Mouse (Mus musculus) layer of hippocampus, postnatal 14 days (tissue): Measurements from ENCODE around the gene Vmn2r84. TPM values are rescaled to one million over a fixed set of nuclear protein-coding genes. Genes with fewer than 3 reads are reported as not detected.
"Not testable (repeated sequence)": the region's sequence is repeated elsewhere in the genome, so short reads cannot be mapped to it uniquely, and the experiment has no call there.

Source experiments
- DNase-seq, 2 experiments: peaks; one replicate each; pipeline ENCODE4 v3.0.0; 2021 to 2022; ENCODE audit warnings: low spot score in 2 of 2, mixed read lengths in 1 of 2
- long read RNA-seq, 2 experiments: library from polyadenylated mRNA; stranded (forward); transcript quantifications; one replicate each; pipeline ENCODE4 v2.0.0; 2021
- total RNA-seq, 2 experiments: library from RNA; stranded (reverse); gene quantifications; 2 replicates each; pipeline ENCODE4 v1.2.3; 2021

The Vmn2r84 gene
- total RNA-seq: under 1 TPM; 0.09 to 0.10 TPM
- long read RNA-seq, experiment 1: 0 reads
- long read RNA-seq, experiment 2: 0 reads

- no peak for DNase-seq
Observed at GRCm38 (mm10) chr10:130394232-130394631, at the start of gene Vmn2r84. TSS of gene Vmn2r84 (minus strand) at chr10:130394332.

DNA sequence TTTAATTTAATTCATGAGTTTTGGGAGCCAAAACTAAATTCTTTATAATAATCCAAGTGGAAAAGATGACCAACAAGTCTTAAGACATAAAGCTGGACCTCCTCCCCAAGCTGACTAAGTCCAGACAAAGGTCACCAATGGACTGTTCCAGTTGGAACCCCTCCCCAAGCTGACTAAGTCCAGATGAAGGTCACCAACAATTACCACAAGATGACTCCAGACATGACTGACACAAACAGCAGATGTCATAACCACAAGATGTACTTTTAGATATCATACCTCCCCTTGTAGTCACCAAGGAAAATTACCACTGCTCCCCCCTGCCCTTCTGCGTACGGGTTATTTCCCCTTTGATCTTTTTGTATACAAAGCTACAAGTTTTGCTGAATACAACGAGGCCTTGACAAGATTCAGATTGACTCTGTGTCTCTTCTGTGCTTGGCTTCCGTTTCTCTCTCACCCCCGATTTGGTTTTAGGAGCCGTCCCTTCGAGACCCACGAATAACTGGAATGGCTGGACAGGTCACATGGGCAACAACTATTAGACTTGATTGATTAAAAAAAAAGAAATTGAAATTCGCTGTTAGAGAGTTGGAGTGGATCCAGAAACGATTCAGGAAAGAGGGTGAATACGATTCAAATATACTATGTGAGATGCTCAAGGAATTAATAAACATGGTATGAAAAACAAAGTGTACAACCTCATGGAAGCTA is 40.2 kb upstream of the Vmn2r84 start:
- not testable (repeated sequence) for DNase-seq

- DNase-seq: not testable (repeated sequence)
Observed at GRCm38 (mm10) chr10:130429603-130430002, 35.5 kb upstream of the Vmn2r84 start, which contains the start of gene Vmn2r85. TSS of gene Vmn2r85 (minus strand) at chr10:130429703.

- DNase-seq: not testable (repeated sequence)
Observed at GRCm38 (mm10) chr10:130422368-130422767, 28.2 kb upstream of the Vmn2r84 start.

- no peak for DNase-seq
Observed at GRCm38 (mm10) chr10:130420401-130420800, 26.3 kb upstream of the Vmn2r84 start.

- not testable (repeated sequence) for DNase-seq
Observed at GRCm38 (mm10) chr10:130419954-130420353, 25.8 kb upstream of the Vmn2r84 start.

DNA sequence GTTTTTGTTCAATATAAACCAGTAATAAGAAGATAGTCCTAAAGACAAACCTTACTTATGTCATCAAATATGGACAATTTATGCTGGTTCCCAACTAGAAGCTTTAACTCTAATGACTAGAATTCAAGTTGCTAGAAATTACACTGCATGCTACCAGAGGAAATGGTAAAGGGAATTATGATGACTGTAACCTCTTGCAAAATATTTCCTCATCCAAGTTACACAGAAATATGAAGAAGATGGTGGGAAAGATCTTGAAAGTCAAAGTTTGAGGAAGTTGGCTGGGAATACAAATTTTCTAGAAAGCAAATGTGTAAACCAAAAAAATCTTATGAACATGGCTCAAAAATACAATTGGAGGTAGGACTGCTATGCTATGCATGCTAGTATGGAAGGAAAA is 22.2 kb upstream of the Vmn2r84 start:
- not testable (repeated sequence) for DNase-seq

- not testable (repeated sequence) for DNase-seq
Observed at GRCm38 (mm10) chr10:130412167-130412698, 18.1 kb upstream of the Vmn2r84 start.

DNA sequence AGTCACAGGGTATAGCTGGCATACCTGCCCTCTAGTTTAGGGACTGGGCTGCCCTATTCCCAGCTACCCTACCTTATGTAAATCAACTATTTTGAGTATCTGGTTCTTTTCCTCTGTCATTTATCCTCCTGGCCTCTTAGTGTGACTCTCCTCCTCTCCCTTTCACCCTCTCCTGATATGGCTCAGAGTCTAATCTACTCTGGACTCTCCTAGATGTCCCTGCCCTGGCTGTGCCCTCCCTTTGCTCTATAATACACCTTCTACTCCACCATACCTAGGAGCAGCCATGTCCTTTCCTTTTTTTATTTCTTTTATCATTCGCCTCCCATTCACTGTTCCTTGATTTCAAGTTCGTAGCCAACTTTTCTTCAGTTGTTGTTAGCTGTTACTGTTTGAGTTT is 19.0 kb downstream of the Vmn2r84 start:
- DNase-seq: no peak

GRCm38 (mm10) chr10:130372491-130373173 is 21.5 kb downstream of the Vmn2r84 start:
- DNase-seq: no peak

DNA sequence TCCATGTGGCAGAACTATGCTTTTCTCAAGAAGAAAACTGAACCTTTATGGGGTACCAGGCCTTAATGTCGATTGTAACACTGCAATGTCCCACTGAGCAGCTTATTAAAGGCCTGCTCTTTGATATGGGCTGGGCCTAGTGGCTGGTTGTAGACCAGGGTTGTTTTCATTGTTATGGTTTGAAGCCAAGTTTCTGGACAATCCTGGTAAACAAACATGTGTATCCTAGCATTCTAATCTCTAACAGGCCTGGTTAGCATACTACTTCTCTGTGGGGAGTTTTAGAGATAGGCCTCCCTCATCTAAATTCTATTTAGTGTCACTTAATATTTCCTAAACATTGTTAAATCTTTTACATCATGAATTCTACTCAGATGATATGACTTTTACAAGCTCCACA is 22.5 kb downstream of the Vmn2r84 start:
- DNase-seq: no peak

DNA sequence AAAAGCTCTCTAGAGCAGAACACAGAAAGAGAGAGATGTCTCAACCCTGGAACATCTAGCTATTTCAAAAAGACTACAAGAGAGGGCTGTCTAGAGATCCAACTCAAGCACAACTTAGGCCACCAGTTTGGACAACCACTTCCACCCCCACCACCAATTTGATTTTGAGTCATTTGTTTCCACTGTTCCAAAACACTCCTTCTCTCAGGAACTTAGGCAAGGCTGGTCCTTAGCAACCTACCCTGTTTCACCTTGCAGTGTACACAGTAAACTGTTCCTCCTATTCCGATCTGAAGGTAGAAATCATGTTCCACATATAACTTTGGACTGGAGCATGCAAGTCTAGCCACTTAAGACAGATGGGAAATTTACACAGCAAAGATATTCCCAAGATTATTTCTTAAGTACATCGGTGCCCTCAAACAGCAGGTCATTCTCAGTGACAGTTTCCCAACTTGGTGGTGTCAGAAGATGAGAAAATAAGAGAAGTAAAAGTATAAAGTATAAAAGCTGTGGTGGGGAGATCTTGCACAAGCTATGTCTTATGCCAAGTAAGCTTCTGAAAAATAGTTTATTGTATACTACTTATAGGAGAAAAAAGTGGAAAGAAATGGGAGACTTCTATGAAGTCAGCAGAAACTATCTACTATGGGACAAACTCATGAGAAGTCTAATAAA is 24.0 kb downstream of the Vmn2r84 start:
- no peak for DNase-seq

DNA sequence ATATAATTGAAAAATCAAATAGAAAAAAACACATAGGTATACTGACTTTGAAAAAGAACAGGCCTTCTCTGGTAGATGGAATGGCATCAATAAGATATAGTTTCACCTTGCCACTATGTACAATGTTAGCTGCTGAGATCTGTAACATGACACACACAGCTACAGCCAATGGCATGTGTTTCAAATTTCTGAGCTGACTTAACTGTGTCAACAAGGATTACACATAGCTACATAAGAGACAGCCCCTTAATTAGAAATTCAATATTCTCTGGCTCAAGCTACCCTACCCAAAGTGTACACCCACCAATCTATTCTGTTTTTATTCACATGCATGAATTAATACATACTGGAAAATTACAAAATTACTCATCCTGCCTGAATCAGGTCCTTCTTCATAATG is 25.7 kb downstream of the Vmn2r84 start:
- DNase-seq: no peak

DNA sequence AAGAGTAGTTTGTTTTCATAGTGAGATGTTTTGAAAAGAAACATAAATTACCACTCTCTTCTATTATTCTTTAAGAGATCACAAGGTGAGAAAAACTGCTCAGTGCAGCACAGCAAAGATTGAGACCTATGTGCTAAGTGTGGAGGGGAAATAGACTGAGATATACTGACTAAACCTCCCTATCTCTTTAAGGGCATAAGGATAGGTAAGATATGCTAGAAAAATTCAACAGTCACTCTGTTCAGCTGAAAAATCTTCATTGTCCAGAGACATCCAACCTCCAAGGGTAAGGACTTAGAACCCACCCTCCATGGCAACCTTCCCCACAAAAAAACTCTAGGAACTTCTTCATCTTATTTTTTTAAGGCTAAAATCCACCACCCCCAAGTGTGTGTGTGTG is 29.4 kb downstream of the Vmn2r84 start:
- no peak for DNase-seq

DNA sequence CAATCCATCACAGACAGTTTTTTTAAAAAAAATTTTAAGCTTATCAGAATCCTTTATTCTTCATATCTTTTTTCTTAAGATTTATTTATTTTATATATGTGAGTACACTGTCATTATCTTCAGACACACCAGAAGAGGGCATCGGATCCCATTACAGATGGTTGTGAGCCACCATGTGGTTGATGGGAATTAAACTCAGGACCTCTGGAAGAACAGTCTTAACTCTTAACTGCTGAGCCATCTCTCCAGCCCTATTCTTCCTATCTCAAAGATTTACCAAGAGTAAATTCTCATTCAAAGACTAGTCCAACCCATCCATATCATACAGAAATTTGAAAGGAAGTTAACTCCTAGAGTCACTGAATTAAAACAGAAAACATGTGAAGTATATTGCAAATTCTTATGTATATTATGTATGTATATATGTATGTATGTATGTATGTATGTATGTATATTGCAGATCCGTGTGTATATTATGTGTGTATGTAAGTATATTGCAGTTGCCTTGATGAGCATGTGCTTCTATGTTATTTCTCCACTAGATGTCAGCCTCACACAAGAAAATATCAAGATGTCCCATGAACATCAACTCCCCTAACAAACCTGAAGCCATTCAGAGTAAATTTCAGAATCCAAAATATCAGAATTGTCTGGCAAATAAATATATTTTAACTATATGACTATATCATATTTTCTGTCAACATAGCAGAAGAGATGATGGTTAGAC is 30.5 kb downstream of the Vmn2r84 start:
- peak in 1 of 2 experiments; percentile 26 for DNase-seq

DNA sequence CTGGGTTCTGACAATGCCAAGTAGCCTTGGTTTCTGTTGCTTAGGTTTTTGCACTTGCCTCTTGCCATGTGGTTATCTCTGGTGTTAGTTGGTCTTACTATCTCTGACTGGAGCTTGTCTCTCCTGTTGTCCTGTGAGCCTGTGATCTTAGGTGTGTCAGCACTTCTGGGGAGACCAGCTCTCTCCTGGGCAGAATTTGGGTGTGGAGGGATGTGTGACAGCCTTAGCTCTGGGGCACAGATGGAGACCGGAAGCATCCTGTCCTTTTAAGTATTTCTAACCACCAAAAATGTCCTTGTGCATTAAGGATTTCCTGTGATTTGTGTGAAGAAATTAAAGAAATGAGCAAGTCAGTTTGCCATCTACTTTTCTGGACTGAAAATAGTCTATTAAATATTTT is 50.1 kb downstream of the Vmn2r84 start:
- DNase-seq: no peak

GRCm38 (mm10) chr10:130340050-130340449 is 54.1 kb downstream of the Vmn2r84 start:
- DNase-seq: not testable (repeated sequence)

GRCm38 (mm10) chr10:130337581-130337980 is 56.6 kb downstream of the Vmn2r84 start:
- no peak for DNase-seq

GRCm38 (mm10) chr10:130336385-130336784 is 57.7 kb downstream of the Vmn2r84 start:
- no peak for DNase-seq

DNA sequence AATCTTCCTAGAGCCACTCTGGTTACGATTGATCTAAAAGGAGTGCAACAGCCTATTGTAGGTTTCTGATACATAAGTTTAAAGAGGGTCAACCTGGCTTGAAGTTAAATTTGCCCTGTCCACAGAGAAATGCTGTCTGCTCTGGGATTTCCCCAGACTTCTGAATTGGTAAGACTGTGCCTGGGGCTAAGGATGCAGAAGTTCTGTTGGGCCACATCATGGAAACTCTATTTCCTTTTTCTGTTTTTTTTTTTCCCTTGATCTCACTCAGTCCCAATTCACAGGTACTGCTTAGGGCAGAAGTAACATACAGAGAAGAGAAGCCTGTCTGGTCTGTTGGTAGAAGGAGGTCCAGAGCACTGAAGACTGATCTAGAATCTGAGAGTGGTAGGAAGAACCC is 63.4 kb downstream of the Vmn2r84 start:
- no peak for DNase-seq
